Mouse (Mus musculus) intestine, embryonic 16.5 days (tissue): Measurements from ENCODE around the gene Hyal1. TPM values are rescaled to one million over a fixed set of nuclear protein-coding genes. Genes with fewer than 3 reads are reported as not detected.

Experiments used
- ATAC-seq: fragments of 200-750 bp; cut with Nextera tagmentation; 2 replicates; pipeline ENCODE4 v1.8.0; 2017; ENCODE audit warnings: moderate TSS enrichment, moderate library complexity
- H3K27ac ChIP-seq: fragments of 300-500 bp; sonication (generic); 2 replicates; pipeline ENCODE4 v1.5.1; 2014; ENCODE audit warnings: mild to moderate bottlenecking, low read length
- H3K27me3 ChIP-seq: fragments of 300-500 bp; sonication (generic); replicated peaks from 2 replicates; pipeline ENCODE4 v1.6.1; 2014; ENCODE audit warnings: low read length, control low read depth, mixed read lengths; ENCODE audit not compliant: control insufficient read depth, insufficient read depth
- H3K36me3 ChIP-seq: fragments of 300-500 bp; sonication (generic); 2 replicates; pipeline ENCODE4 v1.6.1; 2014; ENCODE audit warnings: low read length, control low read depth; ENCODE audit not compliant: control insufficient read depth, insufficient read depth
- H3K4me1 ChIP-seq: fragments of 300-500 bp; sonication (generic); 2 replicates; pipeline ENCODE4 v1.6.1; 2014; ENCODE audit warnings: low read length, control low read depth, mixed read lengths; ENCODE audit not compliant: control insufficient read depth, insufficient read depth
- H3K4me2 ChIP-seq: fragments of 300-500 bp; sonication (generic); 2 replicates; pipeline ENCODE4 v1.6.1; 2014; ENCODE audit warnings: low read depth, low read length, control low read depth
- H3K4me3 ChIP-seq: fragments of 300-500 bp; sonication (generic); 2 replicates; pipeline ENCODE4 v1.5.1; 2014; ENCODE audit warnings: mild to moderate bottlenecking, low read length
- H3K9ac ChIP-seq: fragments of 300-500 bp; sonication (generic); 2 replicates; pipeline ENCODE4 v1.6.1; 2014; ENCODE audit warnings: low read depth, low read length
- H3K9me3 ChIP-seq: fragments of 300-500 bp; sonication (generic); 2 replicates; pipeline ENCODE4 v1.6.1; 2016; ENCODE audit warnings: low read length, control low read depth; ENCODE audit not compliant: control insufficient read depth
- WGBS: fragments of 180-500 bp; shearing (Covaris S2); extraction: QIAGEN DNeasy Blood & Tissue Kit; methylation state at CpG from one replicate; pipeline ENCODE4 v1.1.7; 2014; 5-methylcytosine and 5-hydroxymethylcytosine counted together
- polyA plus RNA-seq: library from polyadenylated mRNA; unstranded; fragments of >200 nt; fragmentation: Nextera tagmentation; extraction: Ambion mirVana; gene quantifications from 2 replicates; pipeline ENCODE4 v1.2.1, GENCODE M21; 2015

Gene Hyal1
- polyA plus RNA-seq, 1 experiment from 2014 or later = 5.8 TPM

DNA sequence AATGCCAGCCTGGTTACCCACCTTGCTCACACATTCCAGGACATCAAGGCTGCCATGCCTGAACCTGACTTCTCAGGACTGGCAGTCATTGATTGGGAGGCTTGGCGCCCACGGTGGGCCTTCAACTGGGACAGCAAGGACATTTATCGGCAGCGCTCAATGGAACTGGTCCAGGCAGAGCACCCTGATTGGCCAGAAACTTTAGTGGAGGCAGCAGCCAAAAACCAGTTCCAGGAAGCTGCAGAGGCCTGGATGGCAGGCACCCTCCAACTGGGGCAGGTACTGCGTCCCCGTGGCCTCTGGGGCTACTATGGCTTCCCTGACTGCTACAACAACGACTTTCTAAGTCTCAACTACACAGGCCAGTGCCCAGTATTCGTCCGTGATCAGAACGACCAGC lies 1.1 kb downstream of the Hyal1 start:
- no peaks in the 10 kb centered on the region for H3K27me3 ChIP-seq
- H3K4me2 ChIP-seq = no peak overlapping the region
- no peak overlapping the region for H3K9ac ChIP-seq
- no peaks in the 10 kb centered on the region; the same call in 1 of the 2 replicates for H3K36me3 ChIP-seq
- ATAC-seq = no peak
- H3K27ac ChIP-seq = no peak overlapping the region
- no peaks in the 10 kb centered on the region for H3K9me3 ChIP-seq
- no peak overlapping the region for H3K4me3 ChIP-seq
- peaks cover 34% of the 10 kb centered on the region for H3K4me1 ChIP-seq
- WGBS = 90% methylated on average over 10 of the region's 10 CpGs

DNA sequence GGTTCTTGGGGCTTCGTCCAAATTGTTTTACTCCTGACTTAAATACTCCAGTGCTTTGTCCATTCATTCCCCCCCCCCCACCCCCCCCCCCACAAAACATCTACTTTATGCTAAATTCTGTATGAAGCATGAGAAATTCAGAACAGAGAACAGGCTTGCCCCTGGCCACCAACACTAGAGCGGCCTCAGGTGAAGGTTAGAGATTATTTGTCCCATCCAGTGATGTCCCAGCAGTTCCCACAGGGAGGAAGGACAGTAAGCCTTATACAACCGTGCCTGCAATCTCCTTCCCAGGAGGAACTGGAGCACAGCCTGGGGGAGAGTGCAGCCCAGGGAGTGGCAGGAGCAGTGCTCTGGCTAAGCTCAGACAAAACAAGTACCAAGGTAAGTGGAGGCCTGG lies 1.9 kb downstream of the Hyal1 start, which contains the start of gene Naa80:
Gene Naa80 (plus strand): TSS at position 301 of the 400 bp plus-strand sequence.
- Histone ChIP-seq H3K4me1 (peaks cover 34% of the 10 kb centered on the region), H3K36me3 (no peaks in the 10 kb centered on the region; the same call in 1 of the 2 replicates), H3K4me3 (no peak within 1 kb of the TSS), H3K9me3 (no peaks in the 10 kb centered on the region), H3K4me2 (no peak within 1 kb of the TSS), H3K27ac (peak within 1 kb of the TSS; percentile 42; the same call in 1 of the 2 replicates), H3K27me3 (no peaks in the 10 kb centered on the region), H3K9ac (no peak within 1 kb of the TSS)
- no peak for ATAC-seq
- WGBS = 73% methylated on average over 3 of the region's 3 CpGs

DNA sequence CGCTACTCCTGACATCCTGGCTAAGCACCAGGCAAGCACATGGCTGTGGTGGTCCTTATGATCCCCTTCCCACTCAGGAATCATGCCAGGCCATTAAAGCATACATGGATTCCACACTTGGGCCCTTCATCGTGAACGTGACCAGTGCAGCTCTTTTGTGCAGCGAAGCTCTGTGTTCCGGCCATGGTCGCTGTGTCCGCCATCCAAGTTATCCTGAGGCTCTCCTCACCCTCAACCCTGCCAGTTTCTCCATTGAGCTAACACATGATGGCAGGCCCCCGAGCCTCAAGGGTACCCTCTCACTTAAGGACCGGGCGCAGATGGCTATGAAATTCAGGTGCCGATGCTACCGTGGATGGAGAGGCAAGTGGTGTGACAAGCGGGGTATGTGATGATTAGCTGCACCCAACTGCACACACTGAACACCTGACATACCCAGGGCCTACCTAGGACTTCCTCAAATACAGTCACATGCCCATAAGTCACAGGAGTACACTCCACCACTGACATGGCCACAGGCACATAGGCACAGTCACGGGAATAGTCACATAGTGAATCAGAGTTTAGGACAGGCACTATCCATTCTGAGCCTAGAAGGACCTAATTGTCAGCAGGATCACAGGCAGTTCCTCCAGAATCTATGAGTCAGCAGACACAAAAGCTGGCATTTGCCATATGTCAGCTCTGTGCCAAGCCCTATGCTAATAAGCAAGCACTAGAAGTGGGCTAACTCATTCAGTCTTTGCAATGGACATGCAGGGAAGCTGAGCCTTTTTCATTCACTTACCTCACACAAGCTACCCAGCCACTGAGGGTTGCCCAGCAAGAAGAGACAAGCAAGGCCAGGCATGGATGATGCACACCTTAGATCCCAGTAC lies 2.5 kb downstream of the Hyal1 start:
- peak overlapping the region; percentile 42; the same call in 1 of the 2 replicates for H3K27ac ChIP-seq
- H3K9ac ChIP-seq = no peak overlapping the region
- ATAC-seq = no peak
- no peak overlapping the region for H3K4me2 ChIP-seq
- WGBS = 94% methylated on average over 14 of the region's 14 CpGs
- no peaks in the 10 kb centered on the region; the same call in 1 of the 2 replicates for H3K36me3 ChIP-seq
- peaks cover 34% of the 10 kb centered on the region for H3K4me1 ChIP-seq
- no peaks in the 10 kb centered on the region for H3K27me3 ChIP-seq
- H3K9me3 ChIP-seq = no peaks in the 10 kb centered on the region
- no peak overlapping the region for H3K4me3 ChIP-seq

DNA sequence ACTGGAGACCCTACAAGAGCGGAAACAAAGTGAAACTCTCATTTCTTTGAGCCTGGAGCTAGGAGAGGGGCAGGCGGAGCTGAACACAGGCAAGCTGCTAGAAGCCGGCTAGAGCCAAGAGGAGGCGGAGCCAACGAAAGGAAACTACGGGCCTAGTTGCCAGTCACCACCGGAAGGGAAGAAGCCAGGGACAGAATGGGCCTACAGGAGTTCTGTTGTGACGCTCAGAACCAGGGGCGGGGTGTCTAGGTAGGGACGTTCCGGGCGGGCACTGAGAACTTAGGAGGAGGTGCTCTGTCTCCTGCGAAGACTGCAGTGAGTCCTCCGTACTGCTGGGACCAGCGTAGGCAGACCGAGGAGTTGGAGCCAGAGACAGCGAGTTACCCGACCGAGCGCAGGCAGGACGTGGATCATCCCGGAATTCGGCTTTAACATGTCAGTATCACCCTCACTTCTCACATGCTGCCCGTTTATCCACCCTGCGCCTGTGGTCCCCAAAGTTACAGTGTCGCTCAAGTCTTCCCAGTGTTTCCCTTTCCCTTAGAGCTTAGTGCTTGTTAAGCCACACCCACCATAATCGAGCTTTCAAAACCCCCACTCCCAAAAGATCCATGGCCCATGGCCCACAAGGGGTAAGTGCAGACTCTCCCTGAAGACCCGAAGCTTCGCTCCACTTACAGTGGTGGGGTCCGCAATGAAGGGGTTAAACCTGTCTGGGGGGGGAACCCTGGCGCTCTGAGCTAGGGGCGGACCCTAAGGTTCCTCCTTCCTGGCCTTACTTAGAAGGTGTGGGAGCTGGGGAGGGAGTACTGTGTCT lies 4.0 kb downstream of the Hyal1 start, which contains the start of gene Hyal3:
Gene Hyal3 (plus strand): TSS at position 318 of the 817 bp plus-strand sequence.
- peaks cover 33% of the 10 kb centered on the region for H3K4me1 ChIP-seq
- H3K27me3 ChIP-seq = no peaks in the 10 kb centered on the region
- ATAC-seq = peak; percentile 71
- H3K9ac ChIP-seq = peak within 1 kb of the TSS; percentile 86
- H3K9me3 ChIP-seq = no peaks in the 10 kb centered on the region
- peak within 1 kb of the TSS; percentile 95 for H3K27ac ChIP-seq
- WGBS = under 1% methylated on average over 32 of the region's 32 CpGs
- peak within 1 kb of the TSS; percentile 67 for H3K4me3 ChIP-seq
- H3K4me2 ChIP-seq = peak within 1 kb of the TSS; percentile 86
- no peaks in the 10 kb centered on the region; the same call in 1 of the 2 replicates for H3K36me3 ChIP-seq

DNA sequence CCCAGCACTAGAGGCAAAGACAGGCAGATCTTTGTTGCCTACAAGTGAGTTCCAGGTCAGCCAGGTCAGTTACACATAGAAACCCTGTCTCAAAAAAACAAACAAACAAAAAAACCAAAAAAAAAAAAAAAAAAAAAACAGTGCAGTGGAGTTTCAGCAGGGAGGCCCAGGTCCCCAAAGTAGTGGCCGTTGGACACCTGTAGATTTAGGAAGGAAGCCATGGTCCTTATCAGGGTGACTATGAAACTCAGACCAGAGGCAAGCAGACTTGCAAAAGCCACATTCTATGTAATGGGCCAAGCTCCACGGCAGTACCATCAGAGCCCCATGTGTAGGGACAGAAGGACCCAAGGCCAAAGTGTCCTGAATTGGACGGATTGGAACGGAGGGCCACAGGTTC lies 4.9 kb downstream of the Hyal1 start:
- Histone ChIP-seq H3K27me3 (no peaks in the 10 kb centered on the region), H3K36me3 (no peaks in the 10 kb centered on the region; the same call in 1 of the 2 replicates), H3K4me3 (peak overlapping the region; percentile 67), H3K4me1 (peaks cover 26% of the 10 kb centered on the region), H3K9me3 (no peaks in the 10 kb centered on the region), H3K9ac (peak overlapping the region; percentile 86), H3K4me2 (peak overlapping the region; percentile 86), H3K27ac (peak overlapping the region; percentile 95; the same call in 1 of the 2 replicates)
- ATAC-seq = no peak
- WGBS = 61% methylated on average over 4 of the region's 4 CpGs

DNA sequence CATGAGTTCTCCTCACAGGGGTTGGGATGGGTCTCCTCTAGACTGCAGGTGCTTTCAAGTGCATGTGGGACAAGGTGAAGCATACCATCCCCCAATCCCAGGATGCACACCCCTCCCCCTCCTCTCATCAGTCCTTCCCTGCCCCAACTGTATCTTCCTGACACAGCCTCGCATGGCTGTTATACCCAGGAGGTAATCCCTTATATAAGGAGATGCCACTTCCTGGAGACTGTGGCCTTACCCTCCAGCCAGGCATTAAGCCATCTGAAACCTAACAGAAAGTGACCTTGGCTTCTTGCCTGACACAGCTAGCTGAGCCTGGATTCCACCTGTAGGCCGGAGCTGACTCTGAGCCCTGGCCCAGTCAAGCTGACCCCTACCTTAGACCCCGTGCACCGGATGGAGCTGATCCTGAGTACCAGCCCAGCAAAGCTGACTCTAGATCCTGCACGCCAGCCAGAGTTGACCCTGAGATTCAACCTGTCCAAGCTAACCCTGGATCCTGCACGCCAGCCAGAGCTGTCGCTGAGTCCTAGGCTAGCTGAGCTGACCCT lies 5.9 kb downstream of the Hyal1 start:
- 91% methylated on average over 7 of the region's 7 CpGs for WGBS

DNA sequence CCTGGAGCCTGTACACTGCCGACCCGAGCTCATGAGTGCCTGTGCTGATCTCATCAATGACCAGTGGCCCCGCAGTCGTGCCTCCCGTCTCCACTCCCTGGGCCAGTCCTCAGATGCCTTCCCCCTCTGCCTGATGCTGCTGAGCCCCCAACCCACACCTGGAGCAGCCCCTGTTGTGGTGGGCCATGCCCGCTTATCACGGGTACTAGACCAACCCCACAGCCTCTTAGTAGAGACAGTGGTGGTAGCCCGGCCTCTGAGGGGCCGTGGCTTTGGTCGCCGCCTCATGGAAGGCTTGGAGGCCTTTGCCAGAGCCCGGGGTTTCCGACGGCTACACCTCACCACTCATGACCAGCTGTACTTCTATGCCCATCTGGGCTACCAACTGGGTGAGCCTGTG lies 6.4 kb downstream of the Hyal1 start:
- no peak overlapping the region for H3K4me2 ChIP-seq
- H3K9ac ChIP-seq = no peak overlapping the region
- no peak for ATAC-seq
- no peak overlapping the region for H3K27ac ChIP-seq
- H3K9me3 ChIP-seq = no peaks in the 10 kb centered on the region
- 91% methylated on average over 14 of the region's 14 CpGs for WGBS
- no peaks in the 10 kb centered on the region for H3K27me3 ChIP-seq
- no peaks in the 10 kb centered on the region; the same call in 1 of the 2 replicates for H3K36me3 ChIP-seq
- H3K4me1 ChIP-seq = peaks cover 24% of the 10 kb centered on the region
- no peak overlapping the region for H3K4me3 ChIP-seq

More for the DNA sequence above, 5.9 kb downstream of the Hyal1 start:
- H3K27ac ChIP-seq = no peak overlapping the region
- no peak for ATAC-seq
- no peak overlapping the region for H3K4me2 ChIP-seq
- H3K27me3 ChIP-seq = no peaks in the 10 kb centered on the region
- H3K9me3 ChIP-seq = no peaks in the 10 kb centered on the region
- H3K4me3 ChIP-seq = no peak overlapping the region
- no peaks in the 10 kb centered on the region; the same call in 1 of the 2 replicates for H3K36me3 ChIP-seq
- H3K4me1 ChIP-seq = peaks cover 21% of the 10 kb centered on the region
- H3K9ac ChIP-seq = 0 out of 2 replicates have a peak overlapping the region, but pooled peaks have one; percentile 86

DNA sequence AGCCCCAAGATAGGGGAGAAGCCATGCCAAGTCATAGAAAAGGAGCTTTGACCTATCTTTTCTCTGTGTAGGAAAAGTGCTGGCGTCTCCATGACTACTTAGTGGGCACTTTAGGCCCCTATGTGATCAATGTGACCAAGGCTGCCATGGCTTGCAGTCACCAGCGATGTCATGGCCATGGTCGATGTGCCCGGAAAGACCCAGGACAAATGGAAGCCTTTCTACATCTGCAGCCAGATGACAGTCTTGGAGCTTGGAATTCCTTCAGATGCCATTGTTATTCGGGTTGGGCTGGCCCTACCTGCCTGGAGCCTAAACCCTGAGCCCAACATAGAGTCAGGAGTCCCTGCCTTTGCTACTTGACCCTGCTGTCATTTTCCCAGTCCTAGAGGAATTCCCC lies 9.8 kb downstream of the Hyal1 start:
- Histone ChIP-seq H3K36me3 (peaks cover 7% of the 10 kb centered on the region; the same call in 1 of the 2 replicates), H3K27me3 (no peaks in the 10 kb centered on the region), H3K9ac (no peak overlapping the region), H3K4me2 (no peak overlapping the region), H3K9me3 (no peaks in the 10 kb centered on the region), H3K4me3 (no peak overlapping the region), H3K27ac (peak overlapping the region; percentile 79), H3K4me1 (peaks cover 37% of the 10 kb centered on the region)
- 89% methylated on average over 5 of the region's 5 CpGs for WGBS
- ATAC-seq = no peak
